Mouse (Mus musculus): ENCODE measurements around the gene Ppcdc.

The Ppcdc gene
- long read RNA-seq, experiment 1, transcript Ppcdc-213 (7 exons, 1,665 nt), result minor isoform, 5 of 28 reads
- long read RNA-seq, experiment 1, transcript Ppcdc-201 (7 exons, 2,744 nt), result major isoform, 9 of 28 reads
- long read RNA-seq, experiment 1, partial matches to known transcripts, result 5 of 28 reads
- long read RNA-seq, experiment 1, other reads (novel, unspliced or antisense), result 9 of 28 reads
- long read RNA-seq, experiment 2, transcript Ppcdc-201 (7 exons, 2,744 nt), result major isoform, 10 of 34 reads
- long read RNA-seq, experiment 2, transcript Ppcdc-213 (7 exons, 1,665 nt), result major isoform, 10 of 34 reads
- long read RNA-seq, experiment 2, partial matches to known transcripts, result 5 of 34 reads
- long read RNA-seq, experiment 2, other reads (novel, unspliced or antisense), result 8 of 34 reads

- intact Hi-C loops (cut with DNase I), result loop anchor here (5.0 kb wide), 1 partner anchor 232 kb away; no protein-coding TSS in a partner anchor
These were observed at the start of gene Ppcdc for GRCm38 (mm10) chr9:57439522-57440295. Ppcdc (minus strand) TSS chr9:57440124.

GRCm38 (mm10) chr9:57487807-57488206 lies 47.9 kb upstream of the Ppcdc start:
- intact Hi-C loops (cut with DNase I), result no loop called here

- intact Hi-C loops (cut with DNase I), result loop anchor here (1.0 kb wide), 1 partner anchor 32 kb away; no protein-coding TSS in a partner anchor
These were observed 45.9 kb upstream of the Ppcdc start for GRCm38 (mm10) chr9:57485774-57486173.

- intact Hi-C loops (cut with DNase I), result no loop called here
These were observed 29.0 kb upstream of the Ppcdc start for GRCm38 (mm10) chr9:57468914-57469313.

- intact Hi-C loops (cut with DNase I), result no loop called here
These were observed 28.1 kb upstream of the Ppcdc start, which contains the start of gene Scamp5 for GRCm38 (mm10) chr9:57467896-57468549. Scamp5 (minus strand) TSS chr9:57468060.

- intact Hi-C loops (cut with DNase I), result no loop called here
These were observed 27.4 kb upstream of the Ppcdc start for GRCm38 (mm10) chr9:57467271-57467771.

- intact Hi-C loops (cut with DNase I), result no loop called here
These were observed 26.2 kb upstream of the Ppcdc start for GRCm38 (mm10) chr9:57466101-57466500.

- intact Hi-C loops (cut with DNase I), result no loop called here
These were observed 22.9 kb upstream of the Ppcdc start for GRCm38 (mm10) chr9:57462866-57463265.

- intact Hi-C loops (cut with DNase I), result no loop called here
These were observed 19.8 kb upstream of the Ppcdc start for GRCm38 (mm10) chr9:57459707-57460106.

GRCm38 (mm10) chr9:57453516-57453915 lies 13.6 kb upstream of the Ppcdc start:
- intact Hi-C loops (cut with DNase I), result no loop called here

- intact Hi-C loops (cut with DNase I), result no loop called here
These were observed 12.9 kb upstream of the Ppcdc start for GRCm38 (mm10) chr9:57452624-57453462.

- intact Hi-C loops (cut with DNase I), result no loop called here
These were observed 9.8 kb upstream of the Ppcdc start for GRCm38 (mm10) chr9:57449715-57450114.

GRCm38 (mm10) chr9:57440620-57441019 lies 696 bp upstream of the Ppcdc start:
- intact Hi-C loops (cut with DNase I), result no loop called here

GRCm38 (mm10) chr9:57439083-57439482 lies 841 bp downstream of the Ppcdc start:
- intact Hi-C loops (cut with DNase I), result loop anchor here (5.0 kb wide), 1 partner anchor 232 kb away; no protein-coding TSS in a partner anchor

GRCm38 (mm10) chr9:57437896-57438614 lies 1.9 kb downstream of the Ppcdc start:
- intact Hi-C loops (cut with DNase I), result loop anchor here (5.0 kb wide), 1 partner anchor 231 kb away; no protein-coding TSS in a partner anchor

- intact Hi-C loops (cut with DNase I), result loop anchor here (5.0 kb wide), 1 partner anchor 229 kb away; no protein-coding TSS in a partner anchor
These were observed 3.8 kb downstream of the Ppcdc start for GRCm38 (mm10) chr9:57436166-57436565.

- intact Hi-C loops (cut with DNase I), result loop anchor here (2.0 to 5.0 kb wide), 3 partner anchors 77 to 227 kb away; no protein-coding TSS in a partner anchor
These were observed 5.3 kb downstream of the Ppcdc start for GRCm38 (mm10) chr9:57434405-57435165.

Data from adrenal gland (tissue).